Mouse (Mus musculus): ENCODE results near the gene Znrf4. TPM values are rescaled to one million over a fixed set of nuclear protein-coding genes. Genes with fewer than 3 reads are reported as not detected.

Gene Znrf4
- not detected in 2 replicates for polyA plus RNA-seq (2012; rRNA removed)

GRCm38 (mm10) chr17:56512310-56512709 lies at the start of gene Znrf4:
Znrf4 (minus strand) TSS chr17:56512431.

GRCm38 (mm10) chr17:56554122-56554551 lies 41.9 kb upstream of the Znrf4 start, which contains the start of gene Gm20219:
Gm20219 (minus strand) TSS chr17:56554387.

GRCm38 (mm10) chr17:56476402-56476752 lies 35.9 kb downstream of the Znrf4 start, which contains the start of gene Ptprs:
Ptprs (minus strand) TSS chr17:56476483.

Other genes with a start within 250 kb of the Znrf4 start
- 6.8 and 8.0 TPM in 2 replicates for gene Ticam1, start 235.6 kb downstream of the Znrf4 start, polyA plus RNA-seq (2012; rRNA removed)
- 13.8 and 16.0 TPM in 2 replicates for gene Plin3, start 219.6 kb downstream of the Znrf4 start, polyA plus RNA-seq (2012; rRNA removed)
- gene Arrdc5, start 212.1 kb downstream of the Znrf4 start, polyA plus RNA-seq (2012; rRNA removed): not detected in 2 replicates
- gene Uhrf1, start 209.1 kb downstream of the Znrf4 start, polyA plus RNA-seq (2012; rRNA removed): 33.6 and 34.3 TPM in 2 replicates
- gene Kdm4b, start 186.4 kb downstream of the Znrf4 start, polyA plus RNA-seq (2012; rRNA removed): 5.8 and 6.7 TPM in 2 replicates
- 15.9 and 17.3 TPM in 2 replicates for gene Ptprs, start 35.9 kb downstream of the Znrf4 start, polyA plus RNA-seq (2012; rRNA removed)
- gene Gm20219, start 42.0 kb upstream of the Znrf4 start, polyA plus RNA-seq (2012; rRNA removed): 0.30 and 0.31 TPM in 2 replicates
- 26.2 and 32.8 TPM in 2 replicates for gene Safb2, start 72.2 kb upstream of the Znrf4 start, polyA plus RNA-seq (2012; rRNA removed)
- gene Safb, start 72.4 kb upstream of the Znrf4 start, polyA plus RNA-seq (2012; rRNA removed): 30.5 and 36.2 TPM in 2 replicates
- 112 and 130 TPM in 2 replicates for gene 2410015M20Rik, start 97.3 kb upstream of the Znrf4 start, polyA plus RNA-seq (2012; rRNA removed)
- 2,016 and 2,146 TPM in 2 replicates for gene Rpl36, start 101.0 kb upstream of the Znrf4 start, polyA plus RNA-seq (2012; rRNA removed)
- 49.0 and 55.3 TPM in 2 replicates for gene Lonp1, start 114.5 kb upstream of the Znrf4 start, polyA plus RNA-seq (2012; rRNA removed)
- 0.78 and 0.80 TPM in 2 replicates for gene Catsperd, start 115.7 kb upstream of the Znrf4 start, polyA plus RNA-seq (2012; rRNA removed)
- 29.8 and 33.2 TPM in 2 replicates for gene Ranbp3, start 160.9 kb upstream of the Znrf4 start, polyA plus RNA-seq (2012; rRNA removed)
- gene Ndufa11, start 205.3 kb upstream of the Znrf4 start, polyA plus RNA-seq (2012; rRNA removed): 126 and 130 TPM in 2 replicates
- gene Vmac, start 205.6 kb upstream of the Znrf4 start, polyA plus RNA-seq (2012; rRNA removed): 3.6 and 3.7 TPM in 2 replicates
- gene Nrtn, start 245.1 kb upstream of the Znrf4 start, polyA plus RNA-seq (2012; rRNA removed): 1.1 and 1.3 TPM in 2 replicates